Mouse (Mus musculus) gastrocnemius, postnatal 36 days (tissue): ENCODE data around the gene Krtap31-1. TPM values are rescaled to one million over a fixed set of nuclear protein-coding genes. Genes with fewer than 3 reads are reported as not detected.
"Not testable (repeated sequence)": the region's sequence is repeated elsewhere in the genome, so short reads cannot be mapped to it uniquely, and the experiment has no call there.

ENCODE experiments used
- DNase-seq, 2 experiments: peaks; one replicate each; pipeline ENCODE4 v3.0.0; 2022
- intact Hi-C: fragments of 180-260 bp; cut with DNase I; formaldehyde crosslinking; loops from one replicate; pipeline ENCODE4 v1.15.1; 2025
- long read RNA-seq, 2 experiments: library from polyadenylated mRNA; stranded (forward); transcript quantifications; one replicate each; pipeline ENCODE4 v2.0.0; 2021
- total RNA-seq, 2 experiments: library from RNA; stranded (reverse); gene quantifications; 2 replicates each; pipeline ENCODE4 v1.2.3; 2021

The Krtap31-1 gene
- total RNA-seq, result not detected
- long read RNA-seq, experiment 1, result 0 reads
- long read RNA-seq, experiment 2, result 0 reads

GRCm38 (mm10) chr11:99907620-99908019 lies at the start of gene Krtap31-1:
Gene Krtap31-1, plus strand, starts transcription at chr11:99907920.
- DNase-seq, result no peak
- intact Hi-C loops, result no loop called here

- intact Hi-C loops, result no loop called here
- DNase-seq, result no peak
These were observed 49.0 kb upstream of the Krtap31-1 start for GRCm38 (mm10) chr11:99858761-99859160.

GRCm38 (mm10) chr11:99864176-99864575 lies 43.5 kb upstream of the Krtap31-1 start, which contains the start of gene Gm11559:
Gene Gm11559, plus strand, starts transcription at chr11:99864476.
- intact Hi-C loops, DNase-seq: not testable (repeated sequence)

- intact Hi-C loops, DNase-seq: not testable (repeated sequence)
These were observed 34.6 kb upstream of the Krtap31-1 start, which contains the start of gene Krtap9-1 for GRCm38 (mm10) chr11:99873089-99873488. Gene Krtap9-1, plus strand, starts transcription at chr11:99873389.

GRCm38 (mm10) chr11:99878887-99879286 lies 28.8 kb upstream of the Krtap31-1 start, which contains the start of gene Gm11567:
Gene Gm11567, plus strand, starts transcription at chr11:99879187.
- DNase-seq, intact Hi-C loops: not testable (repeated sequence)

GRCm38 (mm10) chr11:99914451-99914850 lies 6.7 kb downstream of the Krtap31-1 start, which contains the start of gene Gm11565:
Gene Gm11565, plus strand, starts transcription at chr11:99914751.
- no peak for DNase-seq
- intact Hi-C loops, result no loop called here

- intact Hi-C loops, result no loop called here
- no peak for DNase-seq
These were observed 28.3 kb downstream of the Krtap31-1 start, which contains the start of gene Krtap31-2 for GRCm38 (mm10) chr11:99935991-99936390. Gene Krtap31-2, plus strand, starts transcription at chr11:99936291.

GRCm38 (mm10) chr11:99937751-99938264 lies 30.1 kb downstream of the Krtap31-1 start:
- intact Hi-C loops, result no loop called here
- no peak for DNase-seq

GRCm38 (mm10) chr11:99948175-99948574 lies 40.5 kb downstream of the Krtap31-1 start, which contains the start of gene Krtap9-5:
Gene Krtap9-5, plus strand, starts transcription at chr11:99948475.
- intact Hi-C loops, result no loop called here
- no peak for DNase-seq

Other genes starting within 250 kb of the Krtap31-1 start
- gene Gm11563, start 249.0 kb upstream of the Krtap31-1 start, total RNA-seq, result not detected
- not detected for gene Krtap4-6, start 242.0 kb upstream of the Krtap31-1 start, total RNA-seq
- gene Gm14190, start 217.2 kb upstream of the Krtap31-1 start, total RNA-seq, result not detected
- not detected for gene Gm14180, start 173.6 kb upstream of the Krtap31-1 start, total RNA-seq
- gene Gm11595, start 135.0 kb upstream of the Krtap31-1 start, total RNA-seq, result not detected
- not detected for gene Krtap4-8, start 127.2 kb upstream of the Krtap31-1 start, total RNA-seq
- not detected for gene Krtap4-9, start 122.7 kb upstream of the Krtap31-1 start, total RNA-seq
- not detected for gene Gm11596, start 114.5 kb upstream of the Krtap31-1 start, total RNA-seq
- not detected for gene Gm11569, start 109.0 kb upstream of the Krtap31-1 start, total RNA-seq
- not detected for gene Gm11554, start 103.5 kb upstream of the Krtap31-1 start, total RNA-seq
- gene Krtap4-13, start 98.0 kb upstream of the Krtap31-1 start, total RNA-seq, result not detected
- gene Gm11564, start 92.3 kb upstream of the Krtap31-1 start, total RNA-seq, result not detected
- not detected for gene 2300003K06Rik, start 69.9 kb upstream of the Krtap31-1 start, total RNA-seq
- gene Krtap4-16, start 56.3 kb upstream of the Krtap31-1 start, total RNA-seq, result not detected
- not detected for gene Gm11568, start 50.0 kb upstream of the Krtap31-1 start, total RNA-seq
- gene Gm11559, start 43.4 kb upstream of the Krtap31-1 start, total RNA-seq, result not detected
- not detected for gene Krtap9-1, start 34.5 kb upstream of the Krtap31-1 start, total RNA-seq
- not detected for gene Gm11567, start 28.7 kb upstream of the Krtap31-1 start, total RNA-seq
- not detected for gene Gm11565, start 6.8 kb downstream of the Krtap31-1 start, total RNA-seq
- not detected for gene Krtap31-2, start 28.4 kb downstream of the Krtap31-1 start, total RNA-seq
- gene Krtap9-5, start 40.6 kb downstream of the Krtap31-1 start, total RNA-seq, result not detected
- not detected for gene Krtap29-1, start 71.1 kb downstream of the Krtap31-1 start, total RNA-seq
- not detected for gene Krtap16-1, start 78.7 kb downstream of the Krtap31-1 start, total RNA-seq
- gene Krtap17-1, start 86.1 kb downstream of the Krtap31-1 start, total RNA-seq, result not detected
- gene Krt33a, start 108.3 kb downstream of the Krtap31-1 start, total RNA-seq, result not detected
- gene Krt33b, start 121.9 kb downstream of the Krtap31-1 start, total RNA-seq, result not detected
- gene Krt34, start 133.6 kb downstream of the Krtap31-1 start, total RNA-seq, result not detected
- gene Krt31, start 142.6 kb downstream of the Krtap31-1 start, total RNA-seq, result not detected
- gene Krt32, start 180.3 kb downstream of the Krtap31-1 start, total RNA-seq, result not detected
- gene Krt35, start 188.3 kb downstream of the Krtap31-1 start, total RNA-seq, result not detected
- gene Krt36, start 197.7 kb downstream of the Krtap31-1 start, total RNA-seq, result not detected
- gene Krt13, start 213.6 kb downstream of the Krtap31-1 start, total RNA-seq, result not detected
- not detected for gene Krt15, start 228.0 kb downstream of the Krtap31-1 start, total RNA-seq
- gene Krt19, start 240.7 kb downstream of the Krtap31-1 start, total RNA-seq, result under 1 TPM; 0.41 to 0.57 TPM